Mouse (Mus musculus): ENCODE results near the gene Chl1. TPM values are rescaled to one million over a fixed set of nuclear protein-coding genes. Genes with fewer than 3 reads are reported as not detected.
A peak's percentile ranks its signal among the peaks of the same experiment; 100 is the strongest.

Chl1 gene
- polyA plus RNA-seq, 1 experiment from 2014 or later = 108 TPM

DNA sequence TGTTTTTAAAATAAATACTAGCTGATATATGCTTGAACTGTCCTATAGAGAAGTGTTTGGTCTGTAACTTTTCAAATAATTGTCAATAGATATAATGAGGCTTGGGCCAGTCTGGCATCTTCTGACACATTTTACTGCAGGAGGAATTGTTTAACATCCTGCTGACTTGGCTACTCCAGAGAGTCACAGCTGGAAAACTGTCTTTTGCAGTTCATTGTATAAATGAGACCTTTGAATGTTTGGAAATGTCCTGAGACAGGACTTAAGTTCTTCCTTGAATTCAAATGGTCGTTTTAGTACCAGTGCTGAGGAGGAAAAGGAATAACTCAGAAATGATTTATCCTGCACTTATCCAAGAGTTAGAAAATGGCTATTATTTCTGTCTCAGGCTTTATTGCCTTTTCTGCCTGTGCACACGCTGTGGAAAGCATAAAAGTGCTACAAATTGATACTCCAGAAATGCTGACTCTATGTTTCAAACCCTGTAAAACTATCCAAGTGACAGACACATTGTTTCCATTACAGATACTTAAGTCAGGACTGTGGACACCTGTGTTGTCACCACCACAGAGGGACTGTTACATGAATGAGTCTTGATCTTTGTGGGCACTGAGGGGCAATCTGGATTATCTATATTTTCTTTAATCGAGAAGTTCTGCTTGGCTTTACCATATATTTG is 105.7 kb downstream of the Chl1 start:
- Histone ChIP-seq H3K27ac (no peak overlapping the region), H3K4me1 (replicated peaks) (peaks cover 20% of the 10 kb centered on the region), H3K36me3 (no peaks in the 10 kb centered on the region), H3K27me3 (no peaks in the 10 kb centered on the region), H3K4me3 (no peak overlapping the region), H3K9ac (no peak overlapping the region), H3K9me3 (no peaks in the 10 kb centered on the region), H3K4me2 (no peak overlapping the region)
- WGBS = 41% methylated on average over 3 of the region's 3 CpGs
- no peak for ATAC-seq (ENCODE audit: low FRiP score)

DNA sequence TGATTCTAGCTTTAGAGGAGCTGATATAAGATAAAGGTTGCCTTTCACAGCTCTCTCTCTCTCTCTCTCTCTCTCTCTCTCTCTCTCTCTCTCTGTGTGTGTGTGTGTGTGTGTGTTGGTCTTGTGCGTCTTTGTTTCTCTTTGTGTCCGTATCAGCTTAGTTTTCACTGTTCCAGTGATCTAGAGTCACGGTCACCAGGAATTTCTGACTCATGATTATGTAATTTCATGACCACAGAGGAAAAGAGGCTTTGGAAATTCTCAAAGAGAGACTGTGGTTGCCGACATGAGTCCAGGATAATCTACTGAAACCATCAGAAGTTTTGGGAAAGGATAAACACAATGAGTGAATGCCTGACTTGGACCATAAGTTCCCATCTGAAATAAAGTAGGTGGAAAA is 110.5 kb downstream of the Chl1 start:
- WGBS = 57% methylated on average over 4 of the region's 4 CpGs
- ATAC-seq (ENCODE audit: low FRiP score) = no peak

DNA sequence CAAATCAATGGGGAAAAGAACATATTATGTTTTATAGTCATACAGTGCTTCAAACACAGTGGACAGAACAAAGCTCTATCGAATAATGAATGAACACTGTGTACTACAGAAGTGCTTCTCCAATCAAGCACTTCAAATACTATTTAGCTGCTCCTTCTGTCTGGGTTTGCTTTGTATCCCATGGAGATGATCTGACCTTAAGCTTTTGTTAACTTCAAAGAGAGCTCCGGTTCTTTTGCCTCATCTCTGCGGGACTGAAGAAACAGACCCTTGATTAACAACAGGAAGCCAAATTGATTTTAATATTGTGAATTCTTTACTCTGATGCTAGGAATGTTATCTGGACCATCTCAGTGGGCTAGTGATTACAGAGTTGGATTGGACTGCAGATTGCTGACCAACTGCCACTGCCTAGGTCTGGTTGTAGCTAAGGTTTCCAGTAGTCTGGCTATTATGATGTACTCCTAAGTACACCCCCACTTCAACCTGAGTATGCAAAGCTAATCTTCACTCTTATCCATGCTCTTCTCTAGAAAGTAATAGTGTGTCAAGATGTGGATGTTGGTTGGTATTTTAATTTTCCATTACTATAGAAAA is 111.8 kb downstream of the Chl1 start:
- Histone ChIP-seq H3K36me3 (no peaks in the 10 kb centered on the region), H3K27me3 (no peaks in the 10 kb centered on the region), H3K9ac (no peak overlapping the region), H3K27ac (no peak overlapping the region), H3K9me3 (no peaks in the 10 kb centered on the region), H3K4me2 (no peak overlapping the region), H3K4me3 (no peak overlapping the region), H3K4me1 (replicated peaks) (0 out of 2 replicates have a peak, but pooled peaks cover 6% of the 10 kb centered on the region)
- no peak for ATAC-seq (ENCODE audit: low FRiP score)
- WGBS = 9% methylated on average over 3 of the region's 3 CpGs

More for the DNA sequence above, 110.5 kb downstream of the Chl1 start:
- Histone ChIP-seq H3K4me2 (no peak overlapping the region), H3K27ac (no peak overlapping the region), H3K27me3 (no peaks in the 10 kb centered on the region), H3K9me3 (no peaks in the 10 kb centered on the region), H3K4me1 (replicated peaks) (peaks cover 11% of the 10 kb centered on the region), H3K4me3 (no peak overlapping the region), H3K9ac (no peak overlapping the region), H3K36me3 (no peaks in the 10 kb centered on the region)

DNA sequence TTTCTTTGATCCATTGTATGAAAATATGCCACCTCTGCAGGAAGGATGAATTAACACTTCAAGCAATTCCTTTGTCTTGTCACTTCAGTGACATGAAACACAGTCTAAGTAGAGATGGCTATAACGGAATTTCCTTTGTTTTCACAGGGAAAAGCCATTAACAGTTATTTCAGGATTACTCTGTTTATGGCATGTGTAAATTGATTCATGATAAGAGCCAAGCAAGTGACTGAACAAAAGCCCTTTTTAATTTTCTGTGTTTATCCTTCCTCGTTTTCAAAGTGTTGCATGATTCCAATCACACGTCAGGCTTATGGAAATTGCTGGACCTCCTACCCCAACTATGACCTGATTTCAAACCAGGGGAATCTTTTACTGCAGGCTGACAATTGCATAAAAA is 122.5 kb downstream of the Chl1 start:
- WGBS = 25% methylated on average over 3 of the region's 3 CpGs
- no peak overlapping the region for H3K4me3 ChIP-seq
- peak overlapping the region; percentile 63 for H3K27ac ChIP-seq

DNA sequence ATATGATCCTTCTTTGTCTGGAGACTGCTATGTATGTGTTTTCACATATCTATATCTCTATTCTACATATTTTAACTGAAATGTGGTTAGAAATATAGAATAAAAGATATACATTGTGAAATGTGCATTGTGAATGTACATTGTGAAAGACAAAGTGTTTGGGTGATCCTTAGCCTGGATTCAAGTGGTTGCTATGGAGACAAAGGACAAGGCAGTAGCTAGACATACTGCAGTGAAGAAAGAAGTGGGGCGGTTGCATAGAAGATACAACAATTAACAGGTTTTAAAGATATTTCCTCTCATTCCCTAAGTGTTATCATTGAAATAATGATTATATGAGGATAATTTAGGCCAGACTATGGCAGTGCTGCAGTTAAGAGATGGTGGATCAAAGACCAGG is 146.4 kb downstream of the Chl1 start:
- Histone ChIP-seq H3K9me3 (no peaks in the 10 kb centered on the region), H3K4me2 (no peak overlapping the region), H3K4me3 (no peak overlapping the region), H3K9ac (no peak overlapping the region), H3K27me3 (no peaks in the 10 kb centered on the region), H3K4me1 (replicated peaks) (no peaks in the 10 kb centered on the region; the same call in 1 of the 2 replicates), H3K27ac (no peak overlapping the region), H3K36me3 (peaks cover 4% of the 10 kb centered on the region; the same call in 1 of the 2 replicates)
- no peak for ATAC-seq (ENCODE audit: low FRiP score)
- WGBS = 18% methylated on average over 1 of the region's 1 CpGs

More for the DNA sequence above, 122.5 kb downstream of the Chl1 start:
- H3K36me3 ChIP-seq = no peaks in the 10 kb centered on the region
- ATAC-seq (ENCODE audit: low FRiP score) = no peak
- no peak overlapping the region for H3K9ac ChIP-seq
- H3K9me3 ChIP-seq = no peaks in the 10 kb centered on the region
- H3K4me1 ChIP-seq (replicated peaks) = 0 out of 2 replicates have a peak, but pooled peaks cover 4% of the 10 kb centered on the region
- H3K27me3 ChIP-seq = no peaks in the 10 kb centered on the region
- H3K4me2 ChIP-seq = no peak overlapping the region

DNA sequence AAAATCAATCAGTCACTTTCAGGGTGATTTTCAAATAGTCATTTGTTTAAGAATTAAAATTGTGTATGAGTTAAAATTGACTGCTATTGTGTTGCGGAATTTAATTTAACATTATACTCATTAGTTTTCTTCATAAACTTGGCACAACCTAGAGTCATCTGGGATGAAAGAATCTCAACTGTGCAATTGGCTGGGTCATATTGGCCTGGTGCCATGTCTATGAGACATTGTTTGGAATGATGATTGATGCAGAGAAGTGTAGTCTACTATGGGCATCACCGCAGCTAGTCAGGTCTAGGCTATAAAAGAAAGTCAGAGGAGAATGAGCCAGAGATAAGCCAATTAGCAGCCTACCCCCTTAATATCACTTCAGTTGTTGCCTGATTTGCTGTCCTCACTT is 148.8 kb downstream of the Chl1 start:
- Histone ChIP-seq H3K4me2 (no peak overlapping the region), H3K4me1 (replicated peaks) (no peaks in the 10 kb centered on the region; the same call in 1 of the 2 replicates), H3K36me3 (no peaks in the 10 kb centered on the region), H3K4me3 (no peak overlapping the region), H3K27ac (no peak overlapping the region), H3K9me3 (no peaks in the 10 kb centered on the region), H3K27me3 (no peaks in the 10 kb centered on the region), H3K9ac (no peak overlapping the region)
- ATAC-seq (ENCODE audit: low FRiP score) = no peak
- WGBS = 97% methylated on average over 2 of the region's 2 CpGs

DNA sequence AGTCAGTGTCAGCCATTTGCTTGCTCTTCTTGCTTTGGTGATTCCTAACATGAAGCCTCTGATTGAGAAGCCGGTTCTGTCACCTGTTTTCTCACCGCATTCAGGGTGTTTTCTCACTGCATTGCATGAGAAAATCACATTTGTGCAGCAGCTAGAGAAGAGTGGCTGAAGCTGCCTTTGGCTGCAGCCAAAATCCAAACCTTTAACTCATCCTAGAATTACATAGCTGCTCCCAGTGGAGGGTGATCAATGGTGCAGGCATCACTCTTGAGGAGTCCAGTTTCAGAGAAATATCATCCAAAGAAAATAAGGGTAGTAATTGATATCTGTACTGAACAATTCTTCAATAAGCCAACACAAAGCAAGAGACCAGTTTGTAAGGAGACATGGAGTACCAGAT is 154.8 kb downstream of the Chl1 start:
- Histone ChIP-seq H3K27me3 (no peaks in the 10 kb centered on the region), H3K4me3 (no peak overlapping the region), H3K9ac (no peak overlapping the region), H3K36me3 (peaks cover 7% of the 10 kb centered on the region; the same call in 1 of the 2 replicates), H3K4me2 (no peak overlapping the region), H3K9me3 (no peaks in the 10 kb centered on the region), H3K4me1 (replicated peaks) (peaks cover 9% of the 10 kb centered on the region; the same call in 1 of the 2 replicates), H3K27ac (peak overlapping the region; percentile 66)
- 90% methylated on average over 2 of the region's 2 CpGs for WGBS
- ATAC-seq (ENCODE audit: low FRiP score) = no peak

DNA sequence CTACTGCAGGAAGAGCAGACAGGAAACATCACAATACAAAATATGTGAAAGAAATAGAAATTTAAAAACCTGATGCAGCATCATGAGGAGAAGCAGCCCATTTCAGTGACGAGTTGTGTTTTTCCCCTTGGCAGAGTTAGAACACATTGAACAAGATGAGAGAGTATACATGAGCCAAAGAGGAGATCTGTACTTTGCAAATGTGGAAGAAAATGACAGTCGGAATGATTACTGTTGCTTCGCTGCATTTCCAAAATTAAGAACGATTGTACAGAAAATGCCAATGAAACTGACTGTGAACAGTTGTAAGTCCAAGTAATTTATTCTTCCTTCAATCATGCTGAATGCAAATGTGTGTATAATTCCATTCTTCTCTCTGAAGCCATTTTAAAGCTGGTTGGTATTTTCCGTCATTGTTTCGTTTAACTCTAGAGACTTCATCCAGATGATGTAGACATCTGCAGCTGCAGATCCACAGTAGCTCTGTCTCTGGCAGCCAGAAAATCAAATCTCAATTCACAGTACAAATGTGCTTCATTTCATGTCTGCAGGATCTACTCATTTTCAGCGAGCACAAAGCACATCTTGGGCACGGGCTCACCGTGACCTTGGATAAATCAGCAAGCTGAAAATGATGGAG is 155.4 kb downstream of the Chl1 start:
- no peaks in the 10 kb centered on the region for H3K27me3 ChIP-seq
- H3K4me1 ChIP-seq (replicated peaks) = peaks cover 9% of the 10 kb centered on the region; the same call in 1 of the 2 replicates
- H3K9me3 ChIP-seq = no peaks in the 10 kb centered on the region
- H3K4me2 ChIP-seq = no peak overlapping the region
- H3K36me3 ChIP-seq = peaks cover 7% of the 10 kb centered on the region; the same call in 1 of the 2 replicates
- H3K4me3 ChIP-seq = no peak overlapping the region
- 69% methylated on average over 9 of the region's 9 CpGs for WGBS
- no peak overlapping the region for H3K9ac ChIP-seq
- ATAC-seq (ENCODE audit: low FRiP score) = no peak
- peak overlapping the region; percentile 66 for H3K27ac ChIP-seq

DNA sequence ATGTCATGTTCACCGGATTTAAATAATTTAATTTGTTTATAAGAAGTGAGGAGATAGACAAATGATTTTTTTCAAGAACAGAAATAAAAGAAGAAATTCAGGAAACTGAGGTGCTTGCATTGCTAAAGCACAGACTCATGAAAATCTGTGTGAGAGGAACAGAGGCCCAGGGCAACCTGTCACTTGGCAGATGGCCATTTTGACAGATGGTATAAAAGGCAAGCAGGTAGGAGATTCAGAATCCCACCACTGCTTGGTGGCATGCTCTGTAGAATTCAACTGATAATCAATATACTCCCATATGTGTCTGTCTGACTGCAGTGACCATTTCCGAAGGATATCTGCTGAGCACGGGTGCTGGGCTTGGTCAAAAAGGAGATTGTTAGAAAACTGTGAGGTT is 162.7 kb downstream of the Chl1 start:
- no peak overlapping the region for H3K4me2 ChIP-seq
- no peak overlapping the region for H3K27ac ChIP-seq
- no peaks in the 10 kb centered on the region for H3K27me3 ChIP-seq
- peaks cover 6% of the 10 kb centered on the region; the same call in 1 of the 2 replicates for H3K4me1 ChIP-seq (replicated peaks)
- peaks cover 19% of the 10 kb centered on the region for H3K36me3 ChIP-seq
- no peak overlapping the region for H3K9ac ChIP-seq
- WGBS = 88% methylated on average over 3 of the region's 3 CpGs
- H3K4me3 ChIP-seq = no peak overlapping the region
- ATAC-seq (ENCODE audit: low FRiP score) = no peak
- no peaks in the 10 kb centered on the region for H3K9me3 ChIP-seq

DNA sequence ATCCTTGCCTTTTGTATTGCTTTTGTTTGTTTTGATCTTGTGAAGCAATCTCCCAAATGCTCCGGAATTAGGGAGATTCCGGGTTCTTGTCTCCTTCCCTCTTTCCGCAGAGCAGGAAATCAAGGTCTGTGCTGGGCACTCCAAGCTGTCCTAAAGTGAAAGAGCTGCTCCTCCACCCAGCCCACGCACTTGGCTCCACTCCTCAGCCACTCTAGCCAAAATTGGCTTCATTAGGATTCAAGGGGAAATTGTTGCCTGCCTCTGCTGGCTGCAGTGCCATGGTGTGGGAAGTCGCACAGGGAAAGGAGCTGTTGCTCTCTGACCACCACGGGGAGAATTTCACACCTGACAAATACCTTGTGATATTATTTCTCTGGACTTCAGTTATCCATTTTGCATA is 163.9 kb downstream of the Chl1 start:
- no peak for ATAC-seq (ENCODE audit: low FRiP score)
- Histone ChIP-seq H3K4me3 (no peak overlapping the region), H3K9ac (no peak overlapping the region)

DNA sequence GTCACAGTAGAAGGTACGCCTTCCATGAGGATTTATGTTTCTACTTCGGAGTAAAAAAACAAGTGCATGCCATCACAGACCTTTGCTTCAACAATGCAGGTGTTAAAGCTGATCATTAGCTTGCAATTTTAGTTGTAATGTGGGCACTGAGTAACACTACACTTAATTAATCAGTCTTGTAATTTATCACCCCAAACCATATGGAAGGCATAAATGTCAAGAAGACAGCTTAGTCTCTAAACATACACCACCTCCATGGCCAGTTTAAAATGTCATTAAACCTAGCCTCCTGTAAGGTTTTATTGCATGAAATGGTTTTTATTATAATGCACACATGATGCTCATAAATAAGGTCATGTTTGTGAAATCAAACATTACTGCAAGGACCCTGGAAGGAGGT is 164.8 kb downstream of the Chl1 start:
- Histone ChIP-seq H3K4me3 (no peak overlapping the region), H3K9me3 (no peaks in the 10 kb centered on the region), H3K36me3 (peaks cover 12% of the 10 kb centered on the region), H3K27ac (no peak overlapping the region), H3K9ac (no peak overlapping the region), H3K4me1 (replicated peaks) (peaks cover 6% of the 10 kb centered on the region; the same call in 1 of the 2 replicates), H3K27me3 (no peaks in the 10 kb centered on the region), H3K4me2 (no peak overlapping the region)
- no peak for ATAC-seq (ENCODE audit: low FRiP score)
- 85% methylated on average over 2 of the region's 2 CpGs for WGBS

More for the DNA sequence above, 163.9 kb downstream of the Chl1 start:
- Histone ChIP-seq H3K27me3 (no peaks in the 10 kb centered on the region), H3K4me1 (replicated peaks) (peaks cover 6% of the 10 kb centered on the region; the same call in 1 of the 2 replicates), H3K27ac (0 out of 2 replicates have a peak overlapping the region, but pooled peaks have one; percentile 8), H3K9me3 (no peaks in the 10 kb centered on the region), H3K36me3 (peaks cover 13% of the 10 kb centered on the region), H3K4me2 (no peak overlapping the region)
- 70% methylated on average over 6 of the region's 6 CpGs for WGBS

DNA sequence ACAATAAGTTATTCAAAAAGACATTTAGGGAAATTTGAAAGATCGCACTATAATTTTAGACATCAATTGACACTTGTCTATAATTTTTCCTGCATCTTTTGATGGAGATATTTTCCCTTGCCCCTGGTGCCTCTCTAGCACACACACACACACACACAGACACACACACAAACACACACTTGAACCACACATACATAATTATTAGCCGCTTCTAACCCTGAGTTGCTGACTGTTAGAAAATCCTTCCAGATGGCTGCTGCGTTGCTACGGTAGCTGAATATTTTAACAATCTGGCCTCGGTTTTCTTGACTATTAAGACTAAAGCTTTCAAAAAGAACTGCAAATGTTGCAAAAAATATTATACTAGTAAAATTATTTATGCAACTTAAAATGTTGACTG is 166.3 kb downstream of the Chl1 start:
- Histone ChIP-seq H3K4me2 (no peak overlapping the region), H3K27ac (no peak overlapping the region), H3K36me3 (peaks cover 9% of the 10 kb centered on the region), H3K4me1 (replicated peaks) (peaks cover 6% of the 10 kb centered on the region; the same call in 1 of the 2 replicates), H3K4me3 (no peak overlapping the region), H3K27me3 (no peaks in the 10 kb centered on the region), H3K9ac (no peak overlapping the region), H3K9me3 (no peaks in the 10 kb centered on the region)
- WGBS = 43% methylated on average over 5 of the region's 5 CpGs
- no peak for ATAC-seq (ENCODE audit: low FRiP score)
